Mouse (Mus musculus) spleen, adult 2 months (tissue): ENCODE data around the gene Cntrl.

Experiments
- CTCF ChIP-seq: fragments of 200-500 bp; IDR thresholded peaks from 2 replicates; pipeline ENCODE4 v1.5.1; 2011; ENCODE audit warnings: mild to moderate bottlenecking, inconsistent platforms; ENCODE audit not compliant: insufficient read depth, insufficient read length, insufficient replicate concordance; ENCODE audit errors: extremely low read depth
- POLR2A ChIP-seq: fragments of 200-500 bp; IDR thresholded peaks from 2 replicates; pipeline ENCODE4 v1.6.1; 2011; ENCODE audit warnings: low read depth, low read length, inconsistent platforms

GRCm38 (mm10) chr2:35218736-35219135 lies 109.4 kb downstream of the Cntrl start:
- TF ChIP-seq POLR2A (no peak), CTCF (no peak)
